Mouse (Mus musculus): ENCODE results near the gene Hoxa10. TPM values are rescaled to one million over a fixed set of nuclear protein-coding genes. Genes with fewer than 3 reads are reported as not detected.

Gene Hoxa10
- polyA plus RNA-seq, 2 experiments = 0.04 TPM; not detected in 1

- no peak for DNase-seq (ENCODE audit: low read depth in 3 of 3, low spot score in 3 of 3)
- ATAC-seq (ENCODE audit: insufficient read depth) = no peak
- Histone ChIP-seq H3K4me2 (ENCODE audit: low read depth) (no peak overlapping the region), H3K9me3 (ENCODE audit: control insufficient read depth, low read length) (no peaks in the 10 kb centered on the region), H3K27me3 (ENCODE audit: control insufficient read depth, insufficient read depth, low read length) (peaks cover 93% of the 10 kb centered on the region), H3K27ac (no peak overlapping the region), H3K9ac (replicated peaks) (no peak overlapping the region), H3K36me3 (replicated peaks; ENCODE audit: control insufficient read depth, insufficient read depth, low read depth) (no peaks in the 10 kb centered on the region), H3K4me3 (ENCODE audit: insufficient read depth in 1 of 2, low read depth in 2 of 2, low read length in 2 of 2) (no peak overlapping the region), H3K4me1 (replicated peaks; ENCODE audit: control insufficient read depth in 2 of 2, insufficient read depth in 2 of 2, low read length in 1 of 2) (no peaks in the 10 kb centered on the region)
- no peak for TF ChIP-seq CTCF (IDR thresholded peaks at IDR 0.05; ENCODE audit: low read depth)
- TF ChIP-seq EP300 (IDR thresholded peaks at IDR 0.05; ENCODE audit: low read depth) = no peak
- WGBS (ENCODE audit: insufficient replicate concordance) = 1% methylated on average over 25 of the region's 25 CpGs
Observed at GRCm38 (mm10) chr6:52259081-52259790, 18.6 kb upstream of the Hoxa10 start.

GRCm38 (mm10) chr6:52256956-52257355, 16.3 kb upstream of the Hoxa10 start:
- ATAC-seq (ENCODE audit: insufficient read depth) (no peak), DNase-seq (ENCODE audit: low read depth in 3 of 3, low spot score in 3 of 3) (peak; percentile 31 to 35 (median 32))
- Histone ChIP-seq H3K27ac (no peak overlapping the region), H3K9ac (replicated peaks) (no peak overlapping the region), H3K36me3 (replicated peaks; ENCODE audit: control insufficient read depth, insufficient read depth, low read depth) (no peaks in the 10 kb centered on the region), H3K4me1 (replicated peaks; ENCODE audit: control insufficient read depth in 2 of 2, insufficient read depth in 2 of 2, low read length in 1 of 2) (no peaks in the 10 kb centered on the region), H3K4me2 (ENCODE audit: low read depth) (no peak overlapping the region), H3K27me3 (ENCODE audit: control insufficient read depth, insufficient read depth, low read length) (peaks cover 93% of the 10 kb centered on the region), H3K4me3 (ENCODE audit: insufficient read depth in 1 of 2, low read depth in 2 of 2, low read length in 2 of 2) (no peak overlapping the region), H3K9me3 (ENCODE audit: control insufficient read depth, low read length) (no peaks in the 10 kb centered on the region)
- TF ChIP-seq EP300 (IDR thresholded peaks at IDR 0.05; ENCODE audit: low read depth) (no peak), CTCF (IDR thresholded peaks at IDR 0.05; ENCODE audit: low read depth) (peak; percentile 57)
- WGBS (ENCODE audit: insufficient replicate concordance) = under 1% methylated on average over 6 of the region's 6 CpGs

GRCm38 (mm10) chr6:52253511-52254500, 13.2 kb upstream of the Hoxa10 start:
- 2% methylated on average over 59 of the region's 59 CpGs for WGBS (ENCODE audit: insufficient replicate concordance)

GRCm38 (mm10) chr6:52252775-52253376, 12.2 kb upstream of the Hoxa10 start:
- no peak for TF ChIP-seq EP300 (IDR thresholded peaks at IDR 0.05; ENCODE audit: low read depth)
- TF ChIP-seq CTCF (IDR thresholded peaks at IDR 0.05; ENCODE audit: low read depth) = no peak
- Histone ChIP-seq H3K36me3 (replicated peaks; ENCODE audit: control insufficient read depth, insufficient read depth, low read depth) (no peaks in the 10 kb centered on the region), H3K27ac (no peak overlapping the region), H3K9me3 (ENCODE audit: control insufficient read depth, low read length) (no peaks in the 10 kb centered on the region), H3K4me1 (replicated peaks; ENCODE audit: control insufficient read depth in 2 of 2, insufficient read depth in 2 of 2, low read length in 1 of 2) (no peaks in the 10 kb centered on the region), H3K4me3 (ENCODE audit: insufficient read depth in 1 of 2, low read depth in 2 of 2, low read length in 2 of 2) (no peak overlapping the region), H3K27me3 (ENCODE audit: control insufficient read depth, insufficient read depth, low read length) (peaks cover 91% of the 10 kb centered on the region), H3K9ac (replicated peaks) (no peak overlapping the region), H3K4me2 (ENCODE audit: low read depth) (no peak overlapping the region)
- ATAC-seq (ENCODE audit: insufficient read depth) = no peak
- DNase-seq (ENCODE audit: low read depth in 3 of 3, low spot score in 3 of 3) = no peak
- WGBS (ENCODE audit: insufficient replicate concordance) = under 1% methylated on average over 35 of the region's 35 CpGs

More at GRCm38 (mm10) chr6:52253511-52254500, 13.2 kb upstream of the Hoxa10 start:
- Histone ChIP-seq H3K27me3 (ENCODE audit: control insufficient read depth, insufficient read depth, low read length) (peaks cover 91% of the 10 kb centered on the region), H3K9me3 (ENCODE audit: control insufficient read depth, low read length) (no peaks in the 10 kb centered on the region), H3K4me2 (ENCODE audit: low read depth) (no peak overlapping the region), H3K9ac (replicated peaks) (no peak overlapping the region), H3K4me1 (replicated peaks; ENCODE audit: control insufficient read depth in 2 of 2, insufficient read depth in 2 of 2, low read length in 1 of 2) (no peaks in the 10 kb centered on the region), H3K36me3 (replicated peaks; ENCODE audit: control insufficient read depth, insufficient read depth, low read depth) (no peaks in the 10 kb centered on the region), H3K4me3 (ENCODE audit: insufficient read depth in 1 of 2, low read depth in 2 of 2, low read length in 2 of 2) (no peak overlapping the region), H3K27ac (no peak overlapping the region)
- DNase-seq (ENCODE audit: low read depth in 3 of 3, low spot score in 3 of 3) (no peak), ATAC-seq (ENCODE audit: insufficient read depth) (no peak)
- no peak for TF ChIP-seq EP300 (IDR thresholded peaks at IDR 0.05; ENCODE audit: low read depth)
- no peak for TF ChIP-seq CTCF (IDR thresholded peaks at IDR 0.05; ENCODE audit: low read depth)
